Mouse (Mus musculus) small intestine, adult 2 months (tissue): ENCODE measurements at regions not wholly inside any gene's neighbourhood (a gene's known extent, or its start where the extent isn't known, plus 50 kb on each side); places are given as distances from the start of the nearest gene placed in this dataset.

Source experiments
- H3K27ac ChIP-seq: fragments of 200-500 bp; 2 replicates; pipeline ENCODE4 v1.5.1; 2012; ENCODE audit warnings: low read depth, low read length, control low read depth, inconsistent platforms; ENCODE audit not compliant: insufficient read depth
- H3K27me3 ChIP-seq: fragments of 200-500 bp; 2 replicates; pipeline ENCODE4 v1.6.1; 2012; ENCODE audit warnings: mild to moderate bottlenecking, moderate library complexity, low read length, inconsistent platforms; ENCODE audit not compliant: control insufficient read depth, insufficient read depth
- H3K36me3 ChIP-seq: fragments of 200-500 bp; 2 replicates; pipeline ENCODE4 v1.6.1; 2012; ENCODE audit warnings: mild to moderate bottlenecking, low read length, control low read depth, inconsistent platforms; ENCODE audit not compliant: control insufficient read depth, insufficient read depth
- H3K4me1 ChIP-seq: fragments of 200-500 bp; 2 replicates; pipeline ENCODE4 v1.6.1; 2012; ENCODE audit warnings: low read length, inconsistent platforms, mixed read lengths; ENCODE audit not compliant: control insufficient read depth, insufficient read depth, insufficient read length
- H3K4me3 ChIP-seq: fragments of 200-500 bp; 2 replicates; pipeline ENCODE4 v1.5.1; 2012; ENCODE audit warnings: low read depth, mild to moderate bottlenecking, control low read depth, inconsistent platforms, low read length, moderate library complexity
- CTCF ChIP-seq: fragments of 200-500 bp; IDR thresholded peaks from 2 replicates; pipeline ENCODE4 v1.5.1; 2012; ENCODE audit warnings: low read depth, mild to moderate bottlenecking, control low read depth, inconsistent platforms, low read length, moderate library complexity, mixed read lengths; ENCODE audit not compliant: insufficient replicate concordance, insufficient read length; ENCODE audit errors: extremely low read depth
- POLR2A ChIP-seq: fragments of 200-500 bp; IDR thresholded peaks from 2 replicates; pipeline ENCODE4 v1.6.1; 2012; ENCODE audit warnings: low read depth, mild to moderate bottlenecking, control low read depth, inconsistent platforms, low read length, moderate library complexity
- WGBS: fragments of 180-500 bp; shearing (Covaris S2); methylation state at CpG from one replicate; pipeline ENCODE4 v1.1.7; 2018; 5-methylcytosine and 5-hydroxymethylcytosine counted together

DNA sequence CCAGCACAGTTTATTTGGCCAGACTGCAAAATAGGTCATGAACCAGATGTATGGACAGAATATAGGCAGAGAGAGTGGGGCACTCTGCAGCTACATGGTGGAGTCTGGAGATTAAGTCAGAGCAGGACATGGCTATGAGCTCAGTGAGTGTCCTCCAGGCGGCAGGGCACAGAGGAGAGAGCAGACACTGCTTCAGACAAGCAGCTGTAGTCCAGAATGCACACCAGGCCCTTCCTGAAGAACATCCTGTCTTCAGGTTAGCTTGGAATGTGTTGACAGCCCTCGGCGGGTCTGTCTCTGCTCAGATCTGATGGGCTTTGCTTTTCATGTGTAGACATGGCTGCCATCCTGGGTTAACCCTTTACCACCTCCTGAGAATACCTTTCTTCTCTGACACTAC is 238.6 kb downstream of the Nuak1 start:
- WGBS, result 40% methylated on average over 3 of the region's 3 CpGs
- no peak overlapping the region for H3K27ac ChIP-seq
- no peak overlapping the region for H3K4me3 ChIP-seq
- no peaks in the 10 kb centered on the region for H3K36me3 ChIP-seq
- H3K27me3 ChIP-seq, result no peaks in the 10 kb centered on the region
- TF ChIP-seq CTCF (no peak), POLR2A (no peak)
- H3K4me1 ChIP-seq, result no peaks in the 10 kb centered on the region

DNA sequence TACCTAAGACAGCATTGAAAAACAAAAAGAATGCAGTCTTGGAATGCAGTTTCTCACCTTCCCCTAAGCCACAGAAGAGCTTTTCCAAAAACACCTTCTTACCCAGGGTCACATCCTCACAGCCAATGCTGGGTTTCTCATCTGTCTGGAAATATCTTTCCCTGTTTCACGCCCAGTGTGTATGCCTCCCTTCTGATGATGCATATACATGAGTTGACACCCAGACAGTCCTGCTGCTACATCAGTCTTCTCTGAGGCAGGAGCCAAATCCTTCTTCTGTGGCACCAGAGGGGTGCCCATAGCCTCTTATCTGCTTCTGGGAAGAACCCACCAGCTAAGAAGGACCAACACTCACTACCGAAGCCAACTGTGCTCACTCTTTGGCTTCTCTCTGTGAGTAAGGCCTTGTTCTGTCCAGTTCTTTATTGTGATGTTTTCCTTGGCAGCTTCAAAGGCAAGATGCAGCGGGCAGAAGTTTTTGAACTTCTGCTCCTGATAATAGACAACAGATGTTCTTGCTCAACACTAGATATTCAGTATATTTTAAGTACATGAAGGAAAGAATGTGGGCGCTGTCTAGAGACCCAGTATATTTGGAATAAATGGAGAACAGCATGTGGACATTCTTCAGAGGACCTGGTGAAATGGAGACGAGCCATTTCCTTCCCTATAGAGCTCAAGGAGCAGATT is 228.2 kb downstream of the Nuak1 start:
- Histone ChIP-seq H3K4me1 (no peaks in the 10 kb centered on the region), H3K27me3 (no peaks in the 10 kb centered on the region), H3K27ac (no peak overlapping the region), H3K36me3 (no peaks in the 10 kb centered on the region), H3K4me3 (no peak overlapping the region)
- WGBS, result 83% methylated on average over 5 of the region's 5 CpGs
- no peak for TF ChIP-seq POLR2A
- no peak for TF ChIP-seq CTCF

- Histone ChIP-seq H3K4me1 (no peaks in the 10 kb centered on the region), H3K36me3 (no peaks in the 10 kb centered on the region), H3K27ac (no peak overlapping the region), H3K4me3 (no peak overlapping the region), H3K27me3 (no peaks in the 10 kb centered on the region)
- TF ChIP-seq POLR2A (no peak), CTCF (no peak)
These were observed 225.6 kb downstream of the Nuak1 start for GRCm38 (mm10) chr10:84214812-84215211.

GRCm38 (mm10) chr10:84229224-84229921 is 211.0 kb downstream of the Nuak1 start:
- no peaks in the 10 kb centered on the region for H3K4me1 ChIP-seq

DNA sequence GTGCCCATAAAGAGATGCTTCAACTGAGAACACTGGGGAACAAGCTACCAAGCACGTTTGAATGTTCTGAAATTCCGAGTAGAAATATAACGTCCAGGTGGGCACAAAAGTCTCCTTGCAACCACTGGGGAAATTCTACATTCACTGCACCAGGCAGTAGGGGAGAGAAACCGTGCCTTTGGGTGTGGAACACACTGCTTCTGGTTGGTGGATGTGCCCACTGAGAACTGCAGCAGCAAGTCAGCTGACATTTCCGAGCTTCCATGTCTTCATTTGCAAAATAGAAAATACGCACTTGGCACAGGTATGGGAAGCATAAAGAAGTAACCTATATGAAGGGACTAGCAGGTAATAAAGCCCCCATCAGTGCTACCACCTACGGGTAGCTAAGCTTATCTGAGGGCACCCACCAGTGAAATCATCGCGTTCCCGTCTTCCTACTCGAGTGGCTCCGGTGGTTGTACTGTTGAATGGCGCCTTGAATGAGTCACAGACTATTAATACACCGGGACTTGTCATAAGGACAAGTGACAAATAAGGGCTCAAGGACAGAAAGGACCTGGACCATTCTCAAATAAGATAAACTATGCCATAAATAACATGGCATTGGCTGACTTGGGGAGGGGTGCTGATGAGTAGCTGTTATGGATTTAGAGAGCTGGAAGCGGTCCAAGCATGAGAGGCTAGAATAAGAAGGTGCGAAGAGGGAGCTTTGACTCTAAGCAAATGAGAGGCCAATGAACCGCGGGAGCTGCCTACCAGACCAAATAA is 210.2 kb downstream of the Nuak1 start:
- no peak for TF ChIP-seq CTCF
- no peak for TF ChIP-seq POLR2A

More at GRCm38 (mm10) chr10:84229224-84229921, 211.0 kb downstream of the Nuak1 start:
- 74% methylated on average over 7 of the region's 7 CpGs for WGBS
- TF ChIP-seq CTCF, result no peak
- TF ChIP-seq POLR2A, result no peak
- Histone ChIP-seq H3K4me3 (no peak overlapping the region), H3K36me3 (no peaks in the 10 kb centered on the region), H3K27ac (no peak overlapping the region), H3K27me3 (no peaks in the 10 kb centered on the region)

DNA sequence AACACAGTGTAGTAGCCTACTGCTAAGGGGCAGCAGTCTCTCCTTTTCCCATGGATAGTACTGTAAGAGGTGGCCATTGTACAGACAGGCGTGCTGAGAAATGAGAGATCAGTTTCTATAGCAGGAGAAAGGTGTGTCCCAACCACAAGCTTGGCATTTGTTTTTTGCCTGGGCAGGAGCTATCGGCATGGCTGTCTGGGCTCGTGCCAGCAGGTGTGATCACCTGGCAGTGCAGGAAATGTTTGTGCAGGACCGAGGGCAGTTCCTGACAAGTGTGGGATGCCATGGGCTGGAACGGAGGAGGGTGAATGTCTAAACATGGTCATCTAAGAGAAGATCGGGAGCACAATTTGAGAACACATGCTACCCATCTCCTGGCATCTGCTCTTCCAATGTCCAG is 205.4 kb downstream of the Nuak1 start:
- WGBS, result 67% methylated on average over 6 of the region's 6 CpGs
- TF ChIP-seq CTCF (no peak), POLR2A (no peak)
- no peak overlapping the region for H3K4me3 ChIP-seq

More for the DNA sequence above, 210.2 kb downstream of the Nuak1 start:
- Histone ChIP-seq H3K36me3 (no peaks in the 10 kb centered on the region), H3K27ac (no peak overlapping the region), H3K27me3 (no peaks in the 10 kb centered on the region), H3K4me3 (no peak overlapping the region), H3K4me1 (no peaks in the 10 kb centered on the region)
- 78% methylated on average over 18 of the region's 18 CpGs for WGBS

DNA sequence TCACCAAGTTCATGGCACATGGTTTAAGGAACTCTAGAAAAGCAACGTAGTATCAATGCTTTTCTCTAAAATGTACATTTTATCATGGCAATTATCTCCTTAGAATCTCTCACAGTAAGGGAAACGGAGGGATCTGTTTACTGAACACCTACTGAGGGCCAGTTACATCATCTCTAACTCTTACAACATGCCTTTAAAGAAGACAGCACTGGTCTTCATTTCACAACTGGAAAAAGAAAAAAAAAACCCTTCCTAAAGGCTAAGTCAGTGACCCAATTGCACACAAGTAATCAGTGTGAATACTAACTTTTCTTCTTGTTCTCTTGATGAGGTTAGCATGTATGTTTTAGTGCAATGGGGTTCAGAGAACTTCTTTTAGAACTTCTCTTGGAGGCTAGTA is 204.2 kb downstream of the Nuak1 start:
- WGBS, result 52% methylated on average over 2 of the region's 2 CpGs
- H3K4me3 ChIP-seq, result no peak overlapping the region
- H3K27ac ChIP-seq, result no peak overlapping the region
- no peak for TF ChIP-seq CTCF
- TF ChIP-seq POLR2A, result no peak
- no peaks in the 10 kb centered on the region; the same call in 1 of the 2 replicates for H3K27me3 ChIP-seq
- H3K4me1 ChIP-seq, result no peaks in the 10 kb centered on the region
- no peaks in the 10 kb centered on the region for H3K36me3 ChIP-seq

More for the DNA sequence above, 205.4 kb downstream of the Nuak1 start:
- H3K4me1 ChIP-seq, result no peaks in the 10 kb centered on the region
- no peaks in the 10 kb centered on the region; the same call in 1 of the 2 replicates for H3K27me3 ChIP-seq
- H3K27ac ChIP-seq, result no peak overlapping the region
- H3K36me3 ChIP-seq, result no peaks in the 10 kb centered on the region
